Mouse (Mus musculus) heart, embryonic 12.5 days (tissue): Measurements from ENCODE around the gene Radil. TPM values are rescaled to one million over a fixed set of nuclear protein-coding genes. Genes with fewer than 3 reads are reported as not detected.

Experiments
- ATAC-seq: fragments of 200-750 bp; cut with Nextera tagmentation; 2 replicates; pipeline ENCODE4 v1.8.0; 2017; ENCODE audit warnings: moderate TSS enrichment, moderate library complexity; ENCODE audit not compliant: insufficient number of reproducible peaks, low FRiP score
- H3K27ac ChIP-seq: fragments of 300-500 bp; sonication (generic); 2 replicates; pipeline ENCODE4 v1.5.1; 2016; ENCODE audit warnings: mild to moderate bottlenecking, moderate library complexity; ENCODE audit not compliant: poor library complexity, severe bottlenecking
- H3K27me3 ChIP-seq: fragments of 300-500 bp; sonication (generic); replicated peaks from 2 replicates; pipeline ENCODE4 v1.6.1; 2016; ENCODE audit warnings: mild to moderate bottlenecking, moderate library complexity
- H3K36me3 ChIP-seq: fragments of 300-500 bp; sonication (generic); 2 replicates; pipeline ENCODE4 v1.6.1; 2016; ENCODE audit warnings: mild to moderate bottlenecking, moderate library complexity
- H3K4me1 ChIP-seq: fragments of 300-500 bp; sonication (generic); replicated peaks from 2 replicates; pipeline ENCODE4 v1.6.1; 2016; ENCODE audit warnings: mild to moderate bottlenecking
- H3K4me2 ChIP-seq: fragments of 300-500 bp; sonication (generic); 2 replicates; pipeline ENCODE4 v1.6.1; 2016; ENCODE audit warnings: mild to moderate bottlenecking, moderate library complexity
- H3K4me3 ChIP-seq: fragments of 300-500 bp; sonication (generic); 2 replicates; pipeline ENCODE4 v1.5.1; 2016; ENCODE audit warnings: mild to moderate bottlenecking
- H3K9ac ChIP-seq: fragments of 300-500 bp; sonication (generic); 2 replicates; pipeline ENCODE4 v1.6.1; 2016; ENCODE audit warnings: mild to moderate bottlenecking, moderate library complexity
- H3K9me3 ChIP-seq: fragments of 300-500 bp; sonication (generic); replicated peaks from 2 replicates; pipeline ENCODE4 v1.6.1; 2016; ENCODE audit warnings: mild to moderate bottlenecking, moderate library complexity
- WGBS: fragments of 180-500 bp; shearing (Covaris S2); methylation state at CpG from one replicate; pipeline ENCODE4 v1.1.7; 2016; 5-methylcytosine and 5-hydroxymethylcytosine counted together
- polyA plus RNA-seq: library from polyadenylated mRNA; unstranded; fragments of >200 nt; fragmentation: Nextera tagmentation; extraction: Ambion mirVana; gene quantifications from 2 replicates; pipeline ENCODE4 v1.2.1, GENCODE M21; 2016

Radil gene
- polyA plus RNA-seq, 1 experiment from 2014 or later = 9.4 TPM

DNA sequence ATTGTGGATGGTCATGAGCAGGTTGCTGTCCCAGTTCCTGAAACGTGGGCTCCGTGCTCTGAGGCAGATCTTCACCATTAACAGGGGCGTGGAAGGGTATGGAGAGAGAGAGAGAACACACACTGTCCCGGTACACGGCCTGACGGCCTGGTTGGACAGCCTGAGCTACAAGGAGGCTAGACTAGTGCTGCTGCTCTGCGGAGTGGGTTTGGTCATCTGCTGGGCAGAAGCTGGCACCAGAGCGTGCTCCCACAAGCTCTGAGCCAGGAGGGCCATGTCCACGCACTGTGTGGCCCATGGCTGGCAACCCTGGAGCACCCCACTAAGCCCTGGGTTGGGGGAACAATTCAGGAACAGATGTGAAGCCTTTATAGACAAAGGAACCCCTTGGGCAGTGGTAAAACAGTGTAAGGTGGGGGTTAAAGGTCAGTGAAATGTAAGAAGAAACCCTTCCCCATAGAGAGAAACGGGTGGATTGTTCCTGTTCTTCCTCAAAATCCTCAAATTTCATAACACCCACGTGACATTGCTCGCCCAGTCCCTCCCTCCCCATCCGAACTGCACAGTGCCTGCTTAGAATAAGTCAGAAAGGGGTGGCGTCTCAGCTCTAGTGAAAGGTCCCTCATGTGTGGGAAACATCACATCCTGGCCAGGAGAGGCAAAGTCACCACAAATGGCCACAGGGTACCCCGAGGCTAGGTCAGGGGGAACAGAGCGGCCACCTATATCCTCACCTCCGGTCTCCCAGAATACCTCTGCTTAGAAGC lies 91.9 kb downstream of the Radil start:
- no peak for ATAC-seq
- no peaks in the 10 kb centered on the region for H3K9me3 ChIP-seq
- H3K4me1 ChIP-seq = peaks cover 9% of the 10 kb centered on the region; the same call in 1 of the 2 replicates
- no peak overlapping the region for H3K4me2 ChIP-seq
- H3K9ac ChIP-seq = no peak overlapping the region
- 87% methylated on average over 17 of the region's 17 CpGs for WGBS
- H3K27ac ChIP-seq = no peak overlapping the region
- H3K27me3 ChIP-seq = no peaks in the 10 kb centered on the region
- no peak overlapping the region for H3K4me3 ChIP-seq
- H3K36me3 ChIP-seq = peaks cover 78% of the 10 kb centered on the region

DNA sequence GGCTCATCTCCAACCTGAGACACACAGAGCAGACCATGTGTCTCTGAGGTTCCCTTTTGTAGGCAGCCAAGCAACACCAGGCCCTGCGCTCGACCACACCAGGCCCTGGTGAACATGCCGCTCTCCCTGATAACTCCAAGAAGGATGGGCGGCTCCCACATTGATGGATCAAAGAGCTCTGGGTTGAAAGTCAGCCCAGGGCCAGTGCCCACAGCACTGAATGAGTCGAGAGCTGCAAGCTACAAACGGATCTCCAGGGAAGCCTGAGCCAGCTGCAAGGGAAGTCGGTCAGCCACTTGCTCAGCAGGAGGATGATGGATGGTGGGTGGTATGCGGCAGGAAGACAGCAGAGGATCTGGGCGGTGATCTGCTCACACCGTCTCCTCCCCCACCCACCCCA lies 93.6 kb downstream of the Radil start:
- no peak overlapping the region for H3K4me2 ChIP-seq
- H3K27me3 ChIP-seq = no peaks in the 10 kb centered on the region
- H3K27ac ChIP-seq = no peak overlapping the region
- peaks cover 4% of the 10 kb centered on the region; the same call in 1 of the 2 replicates for H3K4me1 ChIP-seq
- ATAC-seq = no peak
- H3K9me3 ChIP-seq = no peaks in the 10 kb centered on the region
- no peak overlapping the region for H3K9ac ChIP-seq
- peaks cover 90% of the 10 kb centered on the region for H3K36me3 ChIP-seq
- H3K4me3 ChIP-seq = no peak overlapping the region
- WGBS = 43% methylated on average over 10 of the region's 10 CpGs

GRCm38 (mm10) chr5:142456318-142456717 lies 94.6 kb downstream of the Radil start:
- Histone ChIP-seq H3K4me1 (peaks cover 4% of the 10 kb centered on the region; the same call in 1 of the 2 replicates), H3K27me3 (no peaks in the 10 kb centered on the region), H3K4me3 (no peak overlapping the region), H3K27ac (no peak overlapping the region), H3K9ac (no peak overlapping the region), H3K36me3 (peaks cover 88% of the 10 kb centered on the region), H3K4me2 (no peak overlapping the region), H3K9me3 (no peaks in the 10 kb centered on the region)
- no peak for ATAC-seq
- 71% methylated on average over 15 of the region's 15 CpGs for WGBS

GRCm38 (mm10) chr5:142453742-142454141 lies 97.2 kb downstream of the Radil start:
- ATAC-seq = no peak
- Histone ChIP-seq H3K27ac (no peak overlapping the region), H3K36me3 (peaks cover 87% of the 10 kb centered on the region), H3K4me1 (peaks cover 4% of the 10 kb centered on the region; the same call in 1 of the 2 replicates), H3K27me3 (no peaks in the 10 kb centered on the region), H3K9ac (no peak overlapping the region), H3K4me2 (no peak overlapping the region), H3K9me3 (no peaks in the 10 kb centered on the region), H3K4me3 (no peak overlapping the region)
- 95% methylated on average over 13 of the region's 13 CpGs for WGBS

DNA sequence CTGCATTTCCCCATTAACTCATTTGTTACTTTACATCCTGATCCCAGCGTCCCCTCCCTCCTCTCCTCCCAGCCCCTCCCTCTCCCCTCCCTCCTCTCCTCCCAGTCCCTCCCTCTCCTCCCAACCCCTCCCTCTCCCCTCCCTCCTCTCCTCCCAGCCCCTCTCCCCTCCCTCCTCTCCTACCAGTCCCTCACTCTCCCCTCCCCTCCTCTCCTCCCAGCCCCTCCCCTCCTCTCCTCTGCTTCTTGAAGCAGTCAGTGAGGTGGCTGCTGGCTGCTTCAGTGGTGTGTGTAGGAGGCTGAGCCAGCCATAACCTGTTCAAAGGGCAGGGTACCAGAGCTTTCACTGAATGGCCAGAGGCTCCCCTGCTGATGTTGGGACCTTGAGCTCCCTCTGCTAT lies 99.1 kb downstream of the Radil start:
- no peak for ATAC-seq
- Histone ChIP-seq H3K4me1 (peaks cover 10% of the 10 kb centered on the region), H3K27ac (no peak overlapping the region), H3K4me2 (no peak overlapping the region), H3K36me3 (peaks cover 67% of the 10 kb centered on the region), H3K9ac (no peak overlapping the region), H3K27me3 (no peaks in the 10 kb centered on the region), H3K9me3 (no peaks in the 10 kb centered on the region), H3K4me3 (no peak overlapping the region)
- WGBS = 44% methylated on average over 1 of the region's 1 CpGs

DNA sequence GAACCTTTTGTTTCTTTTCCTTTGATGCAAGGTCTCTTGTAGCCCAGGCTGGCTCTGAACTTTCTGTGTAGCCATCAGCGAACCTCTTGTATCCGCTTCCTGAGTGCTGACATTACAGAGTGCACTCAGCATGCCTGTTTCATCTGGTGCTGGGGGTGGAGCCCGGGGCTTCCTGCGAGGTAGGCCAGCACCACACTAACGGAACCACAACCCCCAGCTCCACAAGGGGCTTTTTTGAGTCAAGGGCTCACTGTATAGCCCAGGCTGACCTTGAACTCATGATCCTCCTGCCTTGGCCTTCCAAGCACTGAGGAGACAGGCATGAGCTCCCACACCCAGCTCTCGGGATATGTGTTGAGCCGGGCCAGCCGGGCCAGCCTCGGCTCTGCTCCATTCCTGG lies 100.1 kb downstream of the Radil start:
- H3K9ac ChIP-seq = no peak overlapping the region

DNA sequence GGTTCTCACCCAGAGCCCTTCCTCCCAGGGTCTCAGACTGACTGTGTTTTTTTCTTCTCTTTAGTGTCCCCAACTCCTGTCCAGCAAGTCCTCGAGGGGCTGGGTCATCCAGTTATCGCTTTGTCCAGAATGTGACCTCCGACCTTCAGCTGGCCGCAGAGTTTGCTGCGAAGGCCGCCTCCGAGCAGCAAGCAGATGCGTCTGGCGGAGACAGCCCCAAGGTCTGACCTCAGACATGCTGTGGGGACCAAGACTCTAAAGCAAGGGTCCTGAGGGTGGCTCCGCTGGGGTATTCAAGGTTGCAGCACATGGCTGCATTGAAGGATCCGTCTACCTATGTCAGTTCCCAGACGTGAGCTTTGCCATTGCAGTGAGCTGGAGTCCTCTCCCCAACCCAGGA lies 102.3 kb downstream of the Radil start:
- no peak overlapping the region for H3K27ac ChIP-seq
- H3K36me3 ChIP-seq = peaks cover 37% of the 10 kb centered on the region
- H3K9me3 ChIP-seq = no peaks in the 10 kb centered on the region
- 60% methylated on average over 12 of the region's 12 CpGs for WGBS
- no peak overlapping the region for H3K4me2 ChIP-seq
- ATAC-seq = no peak
- H3K27me3 ChIP-seq = no peaks in the 10 kb centered on the region
- H3K9ac ChIP-seq = 0 out of 2 replicates have a peak overlapping the region, but pooled peaks have one; percentile 6
- peaks cover 38% of the 10 kb centered on the region for H3K4me1 ChIP-seq
- no peak overlapping the region for H3K4me3 ChIP-seq

More for the DNA sequence above, 100.1 kb downstream of the Radil start:
- 88% methylated on average over 9 of the region's 9 CpGs for WGBS
- H3K4me1 ChIP-seq = peaks cover 15% of the 10 kb centered on the region
- no peaks in the 10 kb centered on the region for H3K27me3 ChIP-seq
- H3K4me2 ChIP-seq = no peak overlapping the region
- H3K9me3 ChIP-seq = no peaks in the 10 kb centered on the region
- no peak overlapping the region for H3K27ac ChIP-seq
- peaks cover 58% of the 10 kb centered on the region for H3K36me3 ChIP-seq
- no peak overlapping the region for H3K4me3 ChIP-seq
- ATAC-seq = no peak

DNA sequence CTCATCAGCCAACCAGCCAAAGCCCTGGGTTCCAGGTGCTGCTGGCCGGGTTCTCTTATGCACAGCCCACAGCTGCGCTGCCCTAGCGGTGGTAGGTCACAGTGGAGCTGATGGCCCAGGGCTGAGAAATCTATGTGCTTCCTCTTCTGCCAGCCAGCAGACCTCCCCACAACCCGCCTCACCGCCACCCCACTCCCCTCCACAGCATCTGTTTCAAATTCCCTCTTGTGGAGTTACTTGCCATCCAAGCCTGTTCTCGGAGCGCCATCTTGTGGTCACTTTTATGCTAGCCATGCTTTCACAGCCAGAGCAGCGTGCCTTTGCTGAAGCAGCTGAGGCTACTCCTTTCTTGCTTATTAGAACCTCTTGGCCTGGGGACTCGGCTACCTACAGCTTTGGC lies 102.8 kb downstream of the Radil start:
- H3K36me3 ChIP-seq = peaks cover 32% of the 10 kb centered on the region
- H3K4me2 ChIP-seq = peak overlapping the region; percentile 29; the same call in 1 of the 2 replicates
- peaks cover 43% of the 10 kb centered on the region for H3K4me1 ChIP-seq
- H3K4me3 ChIP-seq = no peak overlapping the region
- peak; percentile 8; the same call in 1 of the 2 replicates for ATAC-seq
- peak overlapping the region; percentile 27; the same call in 1 of the 2 replicates for H3K9ac ChIP-seq
- 9% methylated on average over 9 of the region's 9 CpGs for WGBS
- no peaks in the 10 kb centered on the region for H3K9me3 ChIP-seq
- no peaks in the 10 kb centered on the region for H3K27me3 ChIP-seq
- H3K27ac ChIP-seq = no peak overlapping the region

- Histone ChIP-seq H3K36me3 (peaks cover 13% of the 10 kb centered on the region), H3K9me3 (no peaks in the 10 kb centered on the region), H3K9ac (peak overlapping the region; percentile 25; the same call in 1 of the 2 replicates), H3K27ac (no peak overlapping the region), H3K27me3 (no peaks in the 10 kb centered on the region), H3K4me3 (no peak overlapping the region), H3K4me1 (peaks cover 63% of the 10 kb centered on the region), H3K4me2 (no peak overlapping the region)
- WGBS = 42% methylated on average over 8 of the region's 8 CpGs
- ATAC-seq = no peak
Measured at GRCm38 (mm10) chr5:142445709-142446108, 105.2 kb downstream of the Radil start.

- Histone ChIP-seq H3K36me3 (peaks cover 5% of the 10 kb centered on the region), H3K9me3 (no peaks in the 10 kb centered on the region), H3K4me3 (no peak overlapping the region), H3K4me2 (0 out of 2 replicates have a peak overlapping the region, but pooled peaks have one; percentile 2), H3K9ac (peak overlapping the region; percentile 49), H3K4me1 (peaks cover 66% of the 10 kb centered on the region), H3K27ac (peak overlapping the region; percentile 45), H3K27me3 (no peaks in the 10 kb centered on the region)
- WGBS = 51% methylated on average over 11 of the region's 11 CpGs
- peak; percentile 58 for ATAC-seq
Measured at GRCm38 (mm10) chr5:142444791-142445531, 105.9 kb downstream of the Radil start.

DNA sequence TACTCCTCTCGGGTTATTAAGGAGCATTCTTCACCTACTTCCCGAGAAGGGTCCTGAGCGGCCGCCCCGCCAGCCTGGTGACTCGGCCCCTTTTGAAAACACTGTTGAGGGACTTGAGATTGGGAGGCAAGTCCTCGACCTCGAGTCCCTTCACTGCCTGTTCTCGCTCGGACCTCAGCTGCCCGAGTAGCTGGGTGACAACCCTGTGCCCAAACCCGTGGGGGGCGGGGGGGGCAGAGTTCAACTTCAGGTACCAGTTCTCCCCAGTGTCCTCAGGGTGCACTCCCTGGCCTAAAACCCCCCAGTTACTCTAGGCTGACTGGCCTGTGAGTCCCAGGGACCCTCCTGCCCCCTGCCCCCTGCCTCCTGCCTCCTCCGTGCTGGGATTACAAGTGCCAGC lies 106.9 kb downstream of the Radil start:
- no peak overlapping the region for H3K4me3 ChIP-seq
- no peaks in the 10 kb centered on the region for H3K9me3 ChIP-seq
- no peak overlapping the region for H3K4me2 ChIP-seq
- H3K27ac ChIP-seq = 0 out of 2 replicates have a peak overlapping the region, but pooled peaks have one; percentile 45
- WGBS = 75% methylated on average over 14 of the region's 14 CpGs
- H3K4me1 ChIP-seq = peaks cover 76% of the 10 kb centered on the region
- H3K9ac ChIP-seq = peak overlapping the region; percentile 49
- H3K36me3 ChIP-seq = no peaks in the 10 kb centered on the region
- H3K27me3 ChIP-seq = no peaks in the 10 kb centered on the region
- no peak for ATAC-seq
